Mouse (Mus musculus): ENCODE measurements around the gene Fkbp7. TPM values are rescaled to one million over a fixed set of nuclear protein-coding genes. Genes with fewer than 3 reads are reported as not detected.
A peak's percentile ranks its signal among the peaks of the same experiment; 100 is the strongest.

Fkbp7 gene
- total and polyA plus RNA-seq, 2 experiments: 1.1 to 9.5 TPM

DNA sequence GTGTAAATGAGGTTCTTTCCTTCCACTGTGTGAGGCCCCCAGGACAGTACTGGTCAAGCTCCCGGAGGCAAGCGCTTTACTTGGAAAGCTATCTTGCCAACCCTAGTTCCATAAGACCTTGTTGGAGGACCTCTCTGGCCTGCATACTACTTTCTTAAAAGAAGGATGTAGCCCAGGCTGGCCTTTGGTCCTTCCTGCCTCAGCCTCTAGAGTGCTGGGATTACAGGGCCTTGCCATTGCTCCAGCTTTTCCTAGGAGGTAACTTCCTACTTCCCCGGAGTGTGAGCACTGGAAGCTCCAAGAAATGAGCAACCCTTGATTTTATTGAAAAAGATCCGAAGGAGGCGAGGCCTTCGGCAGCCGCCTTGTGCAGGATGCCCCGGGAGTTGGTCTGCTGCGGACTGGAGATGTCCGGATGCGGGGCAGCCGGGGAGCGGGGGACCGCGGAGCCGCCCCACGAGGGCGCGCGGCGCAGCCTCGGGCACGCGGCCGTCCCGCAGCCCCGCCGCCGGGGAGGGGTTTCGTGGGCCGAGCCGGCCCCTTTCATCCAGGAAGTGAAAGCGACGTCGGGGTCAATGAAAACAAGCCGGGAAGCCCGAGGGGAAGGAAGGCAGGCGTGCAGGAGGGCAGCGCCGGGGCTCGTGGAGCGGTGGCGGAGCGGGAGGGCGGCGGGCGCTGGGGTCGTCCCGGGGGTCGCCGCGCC is 2.0 kb upstream of the Fkbp7 start, which contains the start of gene Plekha3:
Gene Plekha3, plus strand, starts transcription at position 557 of the 703 bp plus-strand sequence.
- H3K9ac ChIP-seq (ENCODE audit: low read depth, low read length): peak within 1 kb of the TSS; percentile 77
- no peaks in the 10 kb centered on the region for H3K36me3 ChIP-seq (ENCODE audit: control insufficient read depth, insufficient read depth, low read length)
- peaks cover 11% of the 10 kb centered on the region for H3K4me1 ChIP-seq (ENCODE audit: control insufficient read depth, insufficient read depth, low read length)
- DNase-seq (ENCODE audit: extremely low read depth, low read depth, low spot score): peak; percentile 58
- H3K79me2 ChIP-seq (ENCODE audit: control insufficient read depth, insufficient read depth, low read length): peaks cover 15% of the 10 kb centered on the region; the same call in 1 of the 2 replicates
- no peak for TF ChIP-seq CTCF (IDR thresholded peaks at IDR 0.05; ENCODE audit: low read depth, low read length)
- TF ChIP-seq POLR2A (IDR thresholded peaks at IDR 0.05; ENCODE audit: extremely low read depth, insufficient read depth, low read length): 0 out of 2 replicates have a peak, but pooled peaks have one; percentile 38
- peak within 1 kb of the TSS; percentile 71 for H3K4me3 ChIP-seq (ENCODE audit: insufficient read depth, low read depth, low read length)
- 5% methylated on average over 48 of the region's 52 CpGs for WGBS
- peak within 1 kb of the TSS; percentile 26 for H3K27ac ChIP-seq (replicated peaks; ENCODE audit: insufficient read depth, low read depth, low read length)
- no peaks in the 10 kb centered on the region for H3K27me3 ChIP-seq (ENCODE audit: control insufficient read depth, insufficient read depth, low read length)

DNA sequence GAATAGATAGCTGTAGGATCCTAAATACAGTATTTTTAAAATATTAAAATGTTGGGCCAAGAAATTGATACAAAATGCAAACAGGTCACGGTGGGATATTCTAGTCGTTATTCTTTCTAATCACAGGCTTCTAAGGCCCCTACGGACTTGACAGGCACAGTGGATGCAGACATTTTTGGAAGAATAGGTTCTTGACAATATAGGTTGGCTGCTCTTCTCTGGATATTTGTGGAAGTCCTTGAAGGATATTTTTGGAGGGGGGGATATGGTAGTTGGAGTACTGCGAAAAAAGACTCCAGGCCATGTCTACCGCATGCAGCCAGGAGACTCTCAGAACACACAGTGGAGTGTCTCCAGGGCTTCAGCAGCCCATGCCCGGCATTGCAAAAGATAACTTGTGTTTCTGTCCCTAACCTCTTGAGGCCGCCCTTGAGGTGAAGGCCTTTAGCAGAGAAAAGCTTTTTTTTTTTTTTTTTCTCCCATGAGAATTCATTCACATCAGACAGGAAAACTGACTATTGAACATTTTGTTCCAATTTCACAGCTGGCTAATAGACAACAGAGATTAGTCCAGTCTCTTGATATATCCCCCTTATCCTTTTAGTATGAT is 661 bp upstream of the Fkbp7 start:
- WGBS: 54% methylated on average over 7 of the region's 7 CpGs
- H3K4me3 ChIP-seq (ENCODE audit: insufficient read depth, low read depth, low read length): no peak overlapping the region
- peaks cover 11% of the 10 kb centered on the region for H3K4me1 ChIP-seq (ENCODE audit: control insufficient read depth, insufficient read depth, low read length)

DNA sequence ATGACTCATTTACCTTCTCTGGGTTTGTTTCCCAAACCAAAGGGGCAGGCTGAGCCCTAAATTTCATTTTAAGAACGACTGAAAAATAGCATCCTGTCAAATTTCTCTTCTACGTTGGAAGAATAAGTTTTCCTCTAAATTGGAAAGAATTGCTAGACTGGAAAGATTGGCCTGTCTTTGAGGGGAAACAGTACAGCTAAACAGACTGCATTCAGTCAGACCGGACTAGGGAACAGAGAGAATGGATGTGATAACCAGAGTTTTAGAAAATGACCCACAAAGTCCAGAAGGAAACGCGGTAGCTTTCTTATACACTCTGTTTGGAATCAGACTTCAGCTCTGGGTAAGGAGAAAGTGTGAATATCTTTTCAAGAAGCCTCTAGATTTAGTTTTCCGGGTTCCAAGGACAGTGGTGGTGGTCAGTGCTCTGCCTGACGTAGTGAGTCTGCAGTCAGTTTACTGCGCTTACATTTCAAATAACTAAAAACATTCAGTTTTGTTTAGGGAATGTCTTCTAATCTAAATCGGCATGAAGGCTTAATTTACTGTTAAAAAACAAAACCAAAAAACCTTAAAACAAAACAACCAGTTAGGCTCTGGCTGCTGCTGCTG is 676 bp downstream of the Fkbp7 start:
- Histone ChIP-seq H3K27me3 (ENCODE audit: control insufficient read depth, insufficient read depth, low read length) (no peaks in the 10 kb centered on the region), H3K4me1 (ENCODE audit: control insufficient read depth, insufficient read depth, low read length) (peaks cover 9% of the 10 kb centered on the region), H3K27ac (replicated peaks; ENCODE audit: insufficient read depth, low read depth, low read length) (peak overlapping the region; percentile 53), H3K9ac (ENCODE audit: low read depth, low read length) (peak overlapping the region; percentile 61), H3K79me2 (ENCODE audit: control insufficient read depth, insufficient read depth, low read length) (peaks cover 12% of the 10 kb centered on the region; the same call in 1 of the 2 replicates), H3K4me3 (ENCODE audit: insufficient read depth, low read depth, low read length) (peak overlapping the region; percentile 41), H3K36me3 (ENCODE audit: control insufficient read depth, insufficient read depth, low read length) (no peaks in the 10 kb centered on the region)
- TF ChIP-seq CTCF (IDR thresholded peaks at IDR 0.05; ENCODE audit: low read depth, low read length) (no peak), POLR2A (IDR thresholded peaks at IDR 0.05; ENCODE audit: extremely low read depth, insufficient read depth, low read length) (no peak)
- 27% methylated on average over 9 of the region's 9 CpGs for WGBS
- DNase-seq (ENCODE audit: extremely low read depth, low read depth, low spot score): peak; percentile 24

More for the DNA sequence above, 661 bp upstream of the Fkbp7 start:
- no peaks in the 10 kb centered on the region for H3K36me3 ChIP-seq (ENCODE audit: control insufficient read depth, insufficient read depth, low read length)
- H3K79me2 ChIP-seq (ENCODE audit: control insufficient read depth, insufficient read depth, low read length): peaks cover 15% of the 10 kb centered on the region; the same call in 1 of the 2 replicates
- no peak overlapping the region for H3K27ac ChIP-seq (replicated peaks; ENCODE audit: insufficient read depth, low read depth, low read length)
- DNase-seq (ENCODE audit: extremely low read depth, low read depth, low spot score): peak; percentile 26
- TF ChIP-seq CTCF (IDR thresholded peaks at IDR 0.05; ENCODE audit: low read depth, low read length) (peak; percentile 11; the same call in 1 of the 2 replicates), POLR2A (IDR thresholded peaks at IDR 0.05; ENCODE audit: extremely low read depth, insufficient read depth, low read length) (no peak)
- no peaks in the 10 kb centered on the region for H3K27me3 ChIP-seq (ENCODE audit: control insufficient read depth, insufficient read depth, low read length)
- H3K9ac ChIP-seq (ENCODE audit: low read depth, low read length): no peak overlapping the region

DNA sequence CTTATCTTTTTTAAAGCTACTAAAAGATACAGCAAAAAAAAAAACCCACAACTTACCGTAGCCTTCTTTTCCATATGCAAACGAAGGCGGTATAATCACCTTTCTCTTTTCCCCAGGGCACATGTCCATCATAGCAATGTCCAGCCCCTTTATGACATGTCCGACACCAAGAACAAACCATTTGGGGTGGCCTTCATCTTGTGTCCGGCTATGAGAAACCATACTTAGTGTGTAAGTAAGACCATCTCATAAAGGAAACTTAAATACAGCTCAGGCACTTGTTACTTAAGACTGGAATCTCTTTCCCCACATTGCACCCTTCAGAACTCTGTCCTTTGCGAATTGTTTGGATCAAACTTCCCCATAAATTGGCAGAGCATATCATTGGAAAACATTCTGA is 1.3 kb downstream of the Fkbp7 start:
- Histone ChIP-seq H3K27me3 (ENCODE audit: control insufficient read depth, insufficient read depth, low read length) (no peaks in the 10 kb centered on the region), H3K9ac (ENCODE audit: low read depth, low read length) (no peak overlapping the region), H3K4me1 (ENCODE audit: control insufficient read depth, insufficient read depth, low read length) (peaks cover 9% of the 10 kb centered on the region), H3K4me3 (ENCODE audit: insufficient read depth, low read depth, low read length) (no peak overlapping the region), H3K79me2 (ENCODE audit: control insufficient read depth, insufficient read depth, low read length) (peaks cover 12% of the 10 kb centered on the region; the same call in 1 of the 2 replicates), H3K27ac (replicated peaks; ENCODE audit: insufficient read depth, low read depth, low read length) (no peak overlapping the region), H3K36me3 (ENCODE audit: control insufficient read depth, insufficient read depth, low read length) (peaks cover 2% of the 10 kb centered on the region; the same call in 1 of the 2 replicates)
- TF ChIP-seq POLR2A (IDR thresholded peaks at IDR 0.05; ENCODE audit: extremely low read depth, insufficient read depth, low read length): no peak
- peak; percentile 20 for DNase-seq (ENCODE audit: extremely low read depth, low read depth, low spot score)
- WGBS: 79% methylated on average over 6 of the region's 6 CpGs

DNA sequence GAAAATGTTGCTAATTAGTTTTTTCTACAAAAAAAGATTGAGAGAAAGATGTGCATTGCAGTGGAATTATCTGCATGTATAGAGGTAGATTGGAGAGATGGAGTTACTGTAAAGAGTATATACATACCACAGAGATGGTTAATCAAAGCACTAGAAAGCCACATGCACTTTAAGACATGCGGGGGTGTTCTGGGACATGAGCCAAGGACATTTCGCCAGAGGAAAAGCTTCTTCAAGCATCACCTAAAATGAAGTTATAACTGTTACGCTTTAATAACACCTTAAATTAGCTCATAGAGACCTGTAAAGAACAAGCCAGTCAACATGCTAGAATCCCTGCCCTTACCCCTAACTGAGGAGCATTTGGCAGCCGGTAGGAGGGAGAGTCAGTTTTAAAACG is 5.7 kb downstream of the Fkbp7 start:
- H3K36me3 ChIP-seq (ENCODE audit: control insufficient read depth, insufficient read depth, low read length): peaks cover 12% of the 10 kb centered on the region; the same call in 1 of the 2 replicates
- TF ChIP-seq POLR2A (IDR thresholded peaks at IDR 0.05; ENCODE audit: extremely low read depth, insufficient read depth, low read length): no peak
- TF ChIP-seq CTCF (IDR thresholded peaks at IDR 0.05; ENCODE audit: low read depth, low read length): no peak
- no peak overlapping the region for H3K9ac ChIP-seq (ENCODE audit: low read depth, low read length)
- no peak overlapping the region for H3K27ac ChIP-seq (replicated peaks; ENCODE audit: insufficient read depth, low read depth, low read length)
- DNase-seq (ENCODE audit: extremely low read depth, low read depth, low spot score): no peak
- no peaks in the 10 kb centered on the region for H3K27me3 ChIP-seq (ENCODE audit: control insufficient read depth, insufficient read depth, low read length)
- no peaks in the 10 kb centered on the region for H3K79me2 ChIP-seq (ENCODE audit: control insufficient read depth, insufficient read depth, low read length)
- H3K4me1 ChIP-seq (ENCODE audit: control insufficient read depth, insufficient read depth, low read length): peaks cover 2% of the 10 kb centered on the region; the same call in 1 of the 2 replicates
- WGBS: 89% methylated on average over 5 of the region's 5 CpGs
- H3K4me3 ChIP-seq (ENCODE audit: insufficient read depth, low read depth, low read length): no peak overlapping the region

Measured in liver, adult 2 months (tissue).